Mouse (Mus musculus): Measurements from ENCODE around the gene Vps4a. TPM values are rescaled to one million over a fixed set of nuclear protein-coding genes. Genes with fewer than 3 reads are reported as not detected.

The Vps4a gene
- 35.9 to 49.3 TPM (median 42.6 TPM) in 4 replicates for total RNA-seq (2023)

DNA sequence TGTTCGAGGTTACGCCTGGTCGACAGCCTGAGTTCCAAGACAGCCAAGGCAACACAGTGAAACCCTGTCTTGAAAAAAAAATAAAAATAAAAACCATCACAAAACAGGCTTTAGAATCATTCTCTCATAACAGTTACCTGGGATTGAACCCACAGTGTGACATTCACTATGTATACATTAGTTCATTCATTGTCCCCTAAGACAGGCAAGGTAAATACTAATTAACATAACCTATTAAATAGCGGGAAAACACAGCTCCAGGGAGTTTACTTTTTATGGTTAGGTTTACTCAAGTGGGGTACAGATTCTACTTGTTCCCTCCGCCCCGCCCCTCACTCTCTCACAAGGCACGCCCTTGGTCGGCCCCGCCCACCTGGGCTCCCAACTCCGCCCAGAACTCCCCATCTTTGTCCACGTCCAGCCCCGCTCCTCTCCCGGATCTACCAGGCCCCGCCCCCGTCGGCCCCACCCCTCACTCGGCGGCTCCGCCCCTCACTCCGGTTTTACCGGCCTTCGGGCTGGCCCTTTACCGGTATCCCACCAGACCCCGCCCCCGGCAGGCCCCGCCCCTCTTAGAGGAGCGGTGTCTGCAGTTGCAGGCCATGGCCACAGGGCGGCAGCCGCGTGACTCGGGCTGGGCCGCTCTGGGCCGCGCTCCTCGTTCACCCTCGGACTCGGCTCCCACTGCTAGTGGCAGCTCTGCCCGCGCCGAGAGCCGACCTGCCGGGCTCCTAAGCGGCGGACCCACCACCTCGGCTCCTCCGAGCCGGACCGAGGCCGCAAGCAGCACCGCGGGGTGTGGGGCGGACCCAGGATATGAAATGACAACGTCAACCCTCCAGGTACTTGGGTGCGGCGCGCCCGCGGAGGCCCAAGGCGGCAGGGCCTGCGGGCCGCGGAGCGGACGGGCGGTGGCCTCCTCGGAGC is at the start of gene Vps4a:
Gene Vps4a (plus strand): TSS at position 573 of the 927 bp plus-strand sequence.

DNA sequence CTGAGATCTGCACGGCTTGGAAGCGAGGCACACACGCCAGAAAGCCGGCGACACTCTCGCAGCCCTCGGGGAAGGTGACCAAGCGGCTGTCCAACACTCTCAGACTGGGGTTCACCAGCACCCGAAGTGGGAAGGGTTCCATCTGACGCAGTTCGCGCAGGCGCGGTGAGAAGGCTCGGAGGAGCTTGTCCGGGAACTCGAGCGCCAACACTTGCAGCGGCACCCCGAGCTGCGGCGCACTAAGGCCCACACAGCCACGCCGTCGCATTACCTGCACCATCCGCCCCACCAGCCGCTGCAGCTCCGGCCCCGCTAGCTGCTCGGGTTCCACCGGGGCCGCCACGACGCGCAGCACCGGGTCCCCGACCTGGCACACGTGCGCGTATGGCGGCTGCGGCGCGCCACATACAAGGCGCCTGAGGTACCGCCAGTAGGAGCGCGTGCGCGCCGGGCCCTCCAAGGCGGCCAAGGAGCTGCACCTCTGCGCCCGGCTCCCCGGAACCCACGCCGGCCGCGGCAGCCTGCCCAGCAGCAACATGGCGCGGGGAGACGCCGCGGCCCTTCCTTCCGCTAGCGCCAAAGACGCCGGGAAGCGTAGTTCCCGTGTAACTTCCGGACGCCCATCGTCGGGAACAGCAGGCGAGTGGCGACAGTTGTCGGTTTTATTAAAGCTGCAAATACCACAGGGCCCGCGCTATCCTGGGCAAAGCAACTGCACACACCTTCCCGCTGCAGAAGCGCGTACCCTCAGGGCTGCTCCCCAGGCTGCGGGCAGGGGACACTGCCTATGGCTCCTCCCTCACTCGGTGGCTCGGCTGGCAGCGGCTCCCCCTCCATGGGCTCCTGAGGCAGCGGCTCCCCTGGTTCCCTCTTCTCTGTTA is 17.3 kb downstream of the Vps4a start, which contains the start of gene Pdf:
Gene Pdf (minus strand): TSS at position 554 of the 881 bp plus-strand sequence.

DNA sequence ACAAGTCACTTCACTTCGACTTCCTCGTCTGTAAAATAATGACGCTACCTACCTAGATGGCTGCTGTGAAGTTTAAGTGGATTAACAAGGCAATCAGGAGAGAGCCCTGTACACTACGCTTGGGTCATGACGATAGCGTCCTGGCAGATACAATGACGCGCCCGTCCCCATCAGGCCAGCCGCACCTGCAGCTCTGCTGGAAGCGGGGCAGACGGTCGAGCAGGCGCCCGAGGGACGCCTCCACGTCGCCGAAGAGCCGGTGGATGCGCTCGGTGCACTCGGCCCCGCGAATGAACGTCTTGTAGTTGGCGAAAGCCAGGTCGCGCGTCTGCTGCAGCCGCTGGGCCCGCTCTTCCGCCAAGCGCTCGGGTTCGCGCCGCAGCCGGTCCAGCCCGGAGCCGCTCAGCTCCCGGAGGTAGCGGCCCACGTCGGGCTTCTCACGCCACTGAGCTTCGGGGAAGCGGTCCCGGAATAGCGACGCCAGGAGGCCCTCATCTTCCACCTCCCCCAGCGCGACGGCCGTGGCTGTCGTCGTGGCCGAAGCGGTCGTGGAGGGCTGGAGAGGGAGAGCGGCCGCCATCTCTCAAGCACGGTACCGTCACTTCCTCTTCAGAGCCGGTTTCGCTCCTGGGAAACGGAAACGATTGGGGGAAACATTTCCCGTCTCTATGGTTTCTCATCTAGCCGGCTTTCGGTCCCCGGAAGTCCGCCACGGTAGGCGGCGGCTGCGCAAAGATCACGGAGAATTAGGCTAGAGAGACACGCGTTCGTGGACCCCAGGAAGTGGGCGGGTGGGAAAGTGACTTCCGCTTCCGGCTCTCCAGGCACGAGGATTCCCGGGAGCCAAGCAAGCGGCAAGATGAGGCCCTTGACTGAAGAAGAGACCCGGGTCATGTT is 25.3 kb downstream of the Vps4a start, which contains the start of the genes Cog8 and Nip7:
Gene Cog8 (minus strand): TSS at position 614 of the 897 bp plus-strand sequence.
Gene Nip7 (plus strand): TSS at position 802 of the 897 bp plus-strand sequence.

DNA sequence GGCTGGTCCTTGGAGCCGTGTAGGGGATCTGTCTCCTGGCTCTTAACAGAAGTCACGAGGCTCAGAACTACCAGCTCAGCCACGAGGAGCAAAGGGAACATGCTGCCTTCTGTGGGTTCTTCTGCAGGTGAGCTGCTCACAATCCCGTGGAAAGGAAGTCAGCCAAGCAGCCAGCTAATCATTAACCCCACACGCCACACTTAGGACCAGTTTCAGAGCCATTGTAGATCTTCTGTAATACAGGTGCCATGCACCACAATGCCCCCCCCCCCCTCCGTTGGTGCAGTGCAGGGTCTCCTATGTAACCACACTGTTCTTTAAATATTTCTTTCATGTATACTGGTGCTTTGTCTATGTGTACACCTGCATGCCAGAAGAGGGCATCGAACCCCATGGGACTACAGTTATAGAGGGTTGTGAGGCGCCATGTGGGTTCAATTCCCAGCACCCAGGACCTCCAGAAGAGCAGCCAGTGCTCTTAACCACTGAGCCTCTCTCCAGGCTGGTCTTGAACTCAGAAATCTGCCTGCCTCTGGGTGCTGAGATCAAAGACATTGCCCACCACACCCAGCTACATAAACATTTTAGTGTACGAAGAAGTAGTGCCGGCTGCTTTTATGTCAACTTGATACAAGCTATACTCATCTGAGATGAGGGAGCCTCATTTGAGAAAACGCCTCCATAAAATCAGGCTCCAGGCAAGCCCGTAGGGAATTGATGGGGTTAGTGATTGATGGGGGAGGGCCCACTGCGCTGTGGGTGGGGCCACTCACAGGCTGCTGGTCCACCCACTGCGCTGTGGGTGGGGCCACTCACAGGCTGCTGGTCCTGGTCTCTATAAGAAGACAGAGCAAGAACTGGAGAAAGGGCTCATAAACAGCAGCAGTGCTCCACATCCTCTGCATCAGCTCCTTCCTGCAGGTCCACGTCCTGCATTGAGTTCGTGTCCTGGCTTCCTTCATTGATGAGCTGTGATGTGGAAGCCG is 34.8 kb downstream of the Vps4a start, which contains the start of gene Tmed6:
Gene Tmed6 (minus strand): TSS at position 134 of the 986 bp plus-strand sequence.

Other genes starting within 250 kb of the Vps4a start
- gene Has3, start 161.0 kb upstream of the Vps4a start, total RNA-seq (2023): 0.63 to 1.4 TPM (median 0.93 TPM) in 4 replicates
- gene Utp4, start 137.6 kb upstream of the Vps4a start, total RNA-seq (2023): 41.9 to 46.9 TPM (median 44.7 TPM) in 4 replicates
- gene Sntb2, start 95.5 kb upstream of the Vps4a start, total RNA-seq (2023): 3.5 to 5.1 TPM (median 4.5 TPM) in 4 replicates
- gene Pdf, start 17.4 kb downstream of the Vps4a start, total RNA-seq (2023): 9.6 to 12.3 TPM (median 10.7 TPM) in 4 replicates
- 37.2 to 48.0 TPM (median 41.8 TPM) in 4 replicates for gene Cog8, start 25.5 kb downstream of the Vps4a start, total RNA-seq (2023)
- gene Nip7, start 25.7 kb downstream of the Vps4a start, total RNA-seq (2023): 51.0 to 61.0 TPM (median 58.2 TPM) in 4 replicates
- 1.2 to 1.9 TPM (median 1.5 TPM) in 4 replicates for gene Tmed6, start 34.4 kb downstream of the Vps4a start, total RNA-seq (2023)
- gene Terf2, start 65.3 kb downstream of the Vps4a start, total RNA-seq (2023): 51.4 to 67.6 TPM (median 63.5 TPM) in 4 replicates
- gene Cyb5b, start 119.4 kb downstream of the Vps4a start, total RNA-seq (2023): 27.2 to 32.4 TPM (median 27.6 TPM) in 4 replicates

All from B cell, adult 62 days (primary cell).